Mouse (Mus musculus) MEL (cell line): ENCODE measurements at regions not wholly inside any gene's neighbourhood (a gene's known extent, or its start where the extent isn't known, plus 50 kb on each side); places are given as distances from the start of the nearest gene placed in this dataset.

Experiments used
- EP300 ChIP-seq, 2 experiments: IDR thresholded peaks; 2 replicates each; pipeline ENCODE4 v1.6.1; 2011; ENCODE audit warnings: improper control_type of control experiment in 2 of 2, low read length in 2 of 2, low read depth in 1 of 2, mild to moderate bottlenecking in 1 of 2
- POLR2A ChIP-seq, 2 experiments: IDR thresholded peaks; 2 replicates each; pipeline ENCODE4 v1.6.1; 2011 to 2012; ENCODE audit warnings: low read length in 2 of 2, mild to moderate bottlenecking in 2 of 2, control low read depth in 1 of 2, improper control_type of control experiment in 1 of 2, low read depth in 1 of 2, moderate library complexity in 1 of 2; ENCODE audit not compliant: control insufficient read depth in 1 of 2, insufficient read depth in 1 of 2, poor library complexity in 1 of 2

DNA sequence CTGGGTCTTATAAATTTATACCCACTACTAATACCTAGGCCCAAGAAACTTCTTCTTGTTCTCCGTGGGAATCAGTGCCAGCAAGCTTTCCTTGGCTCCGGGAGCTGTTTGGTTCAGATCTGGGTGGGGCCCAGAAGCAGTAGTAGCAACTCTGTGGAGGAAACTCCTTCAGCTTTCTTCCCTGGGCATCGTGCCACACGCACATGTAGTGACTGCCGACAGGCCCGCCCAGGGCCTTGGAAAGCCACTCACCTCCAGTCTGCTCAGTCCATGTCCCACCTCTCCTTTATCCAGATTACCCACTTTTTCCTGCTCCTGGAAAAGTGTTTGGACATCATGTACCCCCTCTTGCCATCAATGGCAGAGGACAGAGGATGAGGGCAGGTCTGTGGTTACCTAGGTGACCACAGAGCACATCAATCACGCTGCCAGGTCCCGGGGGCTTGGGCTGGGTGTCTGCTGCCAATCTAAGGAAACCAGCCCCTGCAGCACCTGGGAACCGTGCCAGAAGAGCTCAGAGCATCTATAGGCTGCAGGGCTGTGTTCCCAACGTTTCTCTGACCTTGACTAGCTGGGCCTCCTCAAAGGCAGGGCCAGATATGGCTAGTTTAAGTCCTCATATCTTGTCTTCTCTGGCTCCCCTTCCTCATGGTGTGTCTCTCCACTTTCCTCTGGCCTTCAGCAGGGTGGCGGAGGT is 63.1 kb upstream of the Mef2a start:
- TF ChIP-seq POLR2A (IDR thresholded peaks at IDR 0.05; ENCODE audit: control insufficient read depth in 1 of 2, insufficient read depth in 1 of 2, low read depth in 1 of 2, low read length in 2 of 2, poor library complexity in 1 of 2) = no peak
- no peak for TF ChIP-seq EP300 (IDR thresholded peaks at IDR 0.05; ENCODE audit: low read depth in 1 of 2, low read length in 2 of 2)
